Mouse (Mus musculus) neural tube, embryonic 14.5 days (tissue): ENCODE measurements around the gene Tnfrsf12a. TPM values are rescaled to one million over a fixed set of nuclear protein-coding genes. Genes with fewer than 3 reads are reported as not detected.

Experiments
- ATAC-seq: fragments of 200-750 bp; cut with Nextera tagmentation; 2 replicates; pipeline ENCODE4 v1.8.0; 2017; ENCODE audit warnings: low read depth, mild to moderate bottlenecking, moderate TSS enrichment, moderate library complexity
- H3K27ac ChIP-seq: fragments of 300-500 bp; sonication (generic); 2 replicates; pipeline ENCODE4 v1.5.1; 2014; ENCODE audit warnings: low read depth, mild to moderate bottlenecking, control low read depth, low read length, moderate library complexity, mixed read lengths
- H3K27me3 ChIP-seq: fragments of 300-500 bp; sonication (generic); 2 replicates; pipeline ENCODE4 v1.6.1; 2014; ENCODE audit warnings: low read length; ENCODE audit not compliant: control insufficient read depth, insufficient read depth
- H3K36me3 ChIP-seq: fragments of 300-500 bp; sonication (generic); 2 replicates; pipeline ENCODE4 v1.6.1; 2014; ENCODE audit warnings: low read length, mixed read lengths; ENCODE audit not compliant: control insufficient read depth, insufficient read depth
- H3K4me1 ChIP-seq: fragments of 300-500 bp; sonication (generic); 2 replicates; pipeline ENCODE4 v1.6.1; 2014; ENCODE audit warnings: low read length; ENCODE audit not compliant: control insufficient read depth, insufficient read depth
- H3K4me2 ChIP-seq: fragments of 300-500 bp; sonication (generic); 2 replicates; pipeline ENCODE4 v1.6.1; 2014; ENCODE audit warnings: mild to moderate bottlenecking, low read depth, low read length, control low read depth
- H3K4me3 ChIP-seq: fragments of 300-500 bp; sonication (generic); 2 replicates; pipeline ENCODE4 v1.5.1; 2014; ENCODE audit warnings: low read depth, low read length, control low read depth, mixed read lengths
- H3K9ac ChIP-seq: fragments of 300-500 bp; sonication (generic); replicated peaks from 2 replicates; pipeline ENCODE4 v1.6.1; 2014; ENCODE audit warnings: low read depth, mild to moderate bottlenecking, control low read depth, low read length, mixed read lengths
- H3K9me3 ChIP-seq: fragments of 300-500 bp; sonication (generic); 2 replicates; pipeline ENCODE4 v1.6.1; 2016; ENCODE audit warnings: low read length; ENCODE audit not compliant: control insufficient read depth
- WGBS: fragments of 180-500 bp; shearing (Covaris S2); extraction: QIAGEN DNeasy Blood & Tissue Kit; methylation state at CpG from one replicate; pipeline ENCODE4 v1.1.7; 2014; 5-methylcytosine and 5-hydroxymethylcytosine counted together
- polyA plus RNA-seq: library from polyadenylated mRNA; unstranded; fragments of >200 nt; fragmentation: Nextera tagmentation; extraction: Ambion mirVana; gene quantifications from 2 replicates; pipeline ENCODE4 v1.2.1, GENCODE M21; 2014

Gene Tnfrsf12a
- polyA plus RNA-seq, 1 experiment from 2014 or later: 2.6 TPM

GRCm38 (mm10) chr17:23675564-23676281 lies 1.5 kb downstream of the Tnfrsf12a start:
- ATAC-seq: no peak
- 10% methylated on average over 15 of the region's 15 CpGs for WGBS
- peaks cover 13% of the 10 kb centered on the region for H3K27me3 ChIP-seq

DNA sequence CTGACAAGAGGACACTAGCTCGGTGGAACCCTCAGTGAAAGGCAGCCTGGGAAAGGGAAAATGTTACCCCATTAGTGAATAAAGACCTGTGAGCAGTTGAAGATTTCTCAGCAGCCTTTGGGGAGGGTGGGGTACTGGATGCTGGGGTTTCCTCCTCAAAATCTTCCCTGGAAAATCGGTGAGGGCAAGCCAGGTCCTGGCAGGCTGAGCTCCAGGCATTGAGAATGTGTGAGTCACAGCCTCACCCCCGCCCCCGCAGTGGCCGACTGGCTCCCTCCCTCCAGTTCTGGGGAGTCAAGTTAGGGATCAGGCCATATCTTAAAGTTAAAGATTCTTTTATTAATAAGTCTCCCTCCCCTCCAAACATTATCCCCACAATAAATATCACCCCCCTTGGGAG lies 2.1 kb downstream of the Tnfrsf12a start:
- H3K4me2 ChIP-seq: no peak overlapping the region
- H3K27me3 ChIP-seq: peaks cover 9% of the 10 kb centered on the region
- H3K9ac ChIP-seq: no peak overlapping the region
- H3K4me1 ChIP-seq: peaks cover 10% of the 10 kb centered on the region; the same call in 1 of the 2 replicates
- H3K4me3 ChIP-seq: no peak overlapping the region
- no peaks in the 10 kb centered on the region for H3K36me3 ChIP-seq
- 38% methylated on average over 5 of the region's 5 CpGs for WGBS
- H3K27ac ChIP-seq: no peak overlapping the region
- no peak for ATAC-seq
- H3K9me3 ChIP-seq: no peaks in the 10 kb centered on the region

More at GRCm38 (mm10) chr17:23675564-23676281, 1.5 kb downstream of the Tnfrsf12a start:
- H3K4me1 ChIP-seq: peaks cover 10% of the 10 kb centered on the region; the same call in 1 of the 2 replicates
- H3K36me3 ChIP-seq: no peaks in the 10 kb centered on the region
- peak overlapping the region; percentile 82; the same call in 1 of the 2 replicates for H3K4me2 ChIP-seq
- H3K9ac ChIP-seq: no peak overlapping the region
- no peaks in the 10 kb centered on the region for H3K9me3 ChIP-seq
- H3K4me3 ChIP-seq: no peak overlapping the region; the same call in 1 of the 2 replicates
- no peak overlapping the region for H3K27ac ChIP-seq

DNA sequence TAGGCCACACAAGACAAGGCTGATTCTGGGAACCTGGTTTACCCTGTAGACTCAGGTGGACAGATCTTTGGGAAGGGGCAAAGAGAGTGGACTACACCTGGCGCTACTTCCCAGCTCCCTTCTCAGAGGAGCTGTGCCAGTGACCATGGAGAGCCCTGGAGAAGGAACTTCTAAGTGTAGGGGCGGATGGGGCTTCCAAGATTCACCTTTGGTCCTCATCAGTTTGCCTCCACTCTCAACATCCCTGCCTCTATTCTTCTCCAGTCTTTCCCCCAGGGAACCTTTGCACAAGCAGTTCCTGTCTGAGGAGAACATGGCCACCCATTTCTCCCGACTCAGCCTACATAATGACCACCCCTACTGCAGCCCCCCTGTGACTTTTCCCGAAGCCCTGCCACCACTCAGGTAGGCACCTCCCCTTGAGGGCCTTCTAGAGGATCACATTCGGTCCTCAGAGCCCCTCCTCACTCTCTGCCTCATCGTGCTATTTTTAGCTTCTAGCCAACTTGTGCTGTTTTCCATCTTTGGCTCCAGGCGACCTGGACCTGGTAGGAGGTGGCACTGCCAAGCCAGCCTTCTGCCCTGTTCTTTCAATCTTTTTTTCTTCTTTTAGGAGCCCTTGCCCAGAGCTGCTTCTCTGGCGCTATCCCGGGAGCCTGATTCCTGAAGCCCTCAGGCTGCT lies 2.9 kb downstream of the Tnfrsf12a start:
- peak; percentile 4; the same call in 1 of the 2 replicates for ATAC-seq
- no peaks in the 10 kb centered on the region for H3K36me3 ChIP-seq
- H3K27me3 ChIP-seq: peaks cover 9% of the 10 kb centered on the region
- peak overlapping the region; percentile 56 for H3K4me2 ChIP-seq
- WGBS: 44% methylated on average over 9 of the region's 9 CpGs
- peaks cover 10% of the 10 kb centered on the region; the same call in 1 of the 2 replicates for H3K4me1 ChIP-seq
- H3K4me3 ChIP-seq: peak overlapping the region; percentile 59
- peak overlapping the region; percentile 69 for H3K9ac ChIP-seq
- no peak overlapping the region for H3K27ac ChIP-seq
- H3K9me3 ChIP-seq: no peaks in the 10 kb centered on the region

DNA sequence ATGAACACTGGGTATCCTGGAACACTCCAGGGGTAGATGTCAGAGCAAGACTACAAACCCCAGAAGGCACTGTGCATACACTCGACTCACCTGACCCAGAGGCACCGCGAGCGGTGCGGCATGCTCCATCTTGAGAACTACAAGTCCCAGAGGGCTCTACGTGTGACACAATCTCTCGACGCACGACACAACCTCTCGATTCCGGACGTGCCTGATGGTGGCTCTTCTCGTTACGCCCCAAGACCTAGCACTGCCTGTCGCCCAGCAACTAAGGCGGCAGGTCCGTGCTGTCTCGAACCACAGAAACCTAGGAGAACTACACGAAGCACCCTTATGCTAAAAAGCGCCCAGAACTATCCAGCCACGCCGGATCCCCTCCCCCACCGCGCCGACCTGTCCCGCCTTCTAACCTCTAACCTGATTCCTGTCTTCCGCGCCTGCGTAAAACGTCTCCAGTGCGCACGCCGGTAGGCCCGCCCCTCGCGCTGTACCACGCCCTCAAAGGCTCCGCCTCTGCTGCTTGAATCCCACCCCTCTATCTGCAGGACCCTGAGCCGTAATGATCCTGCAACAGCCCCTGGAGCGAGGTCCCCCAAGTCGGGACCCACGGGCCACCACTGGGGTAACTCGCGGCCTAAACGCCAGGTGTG lies 3.7 kb downstream of the Tnfrsf12a start, which contains the start of the genes Hcfc1r1 and Thoc6:
TSS of gene Hcfc1r1 (plus strand) at position 173 of the 650 bp plus-strand sequence.
TSS of gene Thoc6 (minus strand) at position 459 of the 650 bp plus-strand sequence.
- H3K4me1 ChIP-seq: peaks cover 10% of the 10 kb centered on the region; the same call in 1 of the 2 replicates
- under 1% methylated on average over 44 of the region's 45 CpGs for WGBS

DNA sequence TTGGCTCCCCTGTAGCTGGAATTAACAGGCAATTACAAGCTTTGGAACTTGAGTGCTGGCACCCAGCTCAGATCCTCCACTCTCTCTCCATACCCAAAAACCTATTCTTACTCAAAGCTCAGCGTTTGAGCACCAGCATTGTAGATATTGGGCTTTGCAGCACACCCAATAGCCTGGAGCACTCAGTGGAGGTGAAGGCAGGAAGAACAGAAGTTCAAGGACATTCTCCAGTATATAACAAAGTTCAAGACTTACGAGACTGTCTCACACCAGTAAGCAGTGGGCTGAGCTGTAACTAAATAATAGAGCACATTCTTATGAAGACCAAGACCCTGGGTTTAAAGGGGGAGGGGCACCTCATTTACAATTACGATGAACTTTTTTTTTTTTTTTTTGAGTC lies 4.5 kb downstream of the Tnfrsf12a start:
- H3K9ac ChIP-seq: no peak overlapping the region
- peak overlapping the region; percentile 56 for H3K4me2 ChIP-seq
- peak overlapping the region; percentile 59 for H3K4me3 ChIP-seq
- peaks cover 10% of the 10 kb centered on the region; the same call in 1 of the 2 replicates for H3K4me1 ChIP-seq
- no peak for ATAC-seq
- peaks cover 5% of the 10 kb centered on the region; the same call in 1 of the 2 replicates for H3K36me3 ChIP-seq
- WGBS: 72% methylated on average over 3 of the region's 3 CpGs
- no peaks in the 10 kb centered on the region for H3K9me3 ChIP-seq
- H3K27me3 ChIP-seq: peaks cover 4% of the 10 kb centered on the region; the same call in 1 of the 2 replicates
- H3K27ac ChIP-seq: no peak overlapping the region

More for the DNA sequence above, 3.7 kb downstream of the Tnfrsf12a start, which contains the start of the genes Hcfc1r1 and Thoc6:
- H3K27ac ChIP-seq: peak within 1 kb of the TSS; percentile 89
- H3K9me3 ChIP-seq: no peaks in the 10 kb centered on the region
- peak within 1 kb of the TSS; percentile 56 for H3K4me2 ChIP-seq
- peak within 1 kb of the TSS; percentile 69 for H3K9ac ChIP-seq
- peaks cover 5% of the 10 kb centered on the region; the same call in 1 of the 2 replicates for H3K36me3 ChIP-seq
- peaks cover 4% of the 10 kb centered on the region; the same call in 1 of the 2 replicates for H3K27me3 ChIP-seq
- peak within 1 kb of the TSS; percentile 59 for H3K4me3 ChIP-seq
- ATAC-seq: peak; percentile 96

DNA sequence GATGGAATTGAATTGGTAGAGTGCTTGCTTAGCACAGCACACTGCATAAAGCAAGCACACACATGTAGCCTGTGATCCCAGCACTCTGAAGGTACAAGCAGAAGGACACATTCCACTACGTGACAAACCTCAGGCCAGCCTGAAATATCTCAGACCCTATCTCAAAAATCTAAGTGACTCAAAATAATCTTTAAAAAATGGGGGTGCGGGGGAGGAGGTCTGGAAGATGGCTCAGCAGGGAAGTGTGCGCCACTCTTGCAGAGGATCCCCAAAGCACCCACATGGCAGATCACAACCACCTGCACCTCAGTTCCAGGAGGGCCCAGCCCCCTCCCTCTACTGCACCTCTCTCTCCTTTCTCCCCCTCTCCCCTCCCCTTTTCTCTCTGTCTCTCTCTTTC lies 5.7 kb downstream of the Tnfrsf12a start:
- no peak overlapping the region for H3K4me2 ChIP-seq
- H3K9me3 ChIP-seq: no peaks in the 10 kb centered on the region
- H3K4me3 ChIP-seq: no peak overlapping the region
- H3K27me3 ChIP-seq: peaks cover 4% of the 10 kb centered on the region; the same call in 1 of the 2 replicates
- H3K36me3 ChIP-seq: peaks cover 5% of the 10 kb centered on the region; the same call in 1 of the 2 replicates
- H3K4me1 ChIP-seq: peaks cover 6% of the 10 kb centered on the region; the same call in 1 of the 2 replicates
- ATAC-seq: no peak
- WGBS: 95% methylated on average over 3 of the region's 3 CpGs
- H3K27ac ChIP-seq: no peak overlapping the region
- no peak overlapping the region for H3K9ac ChIP-seq

- no peak overlapping the region for H3K4me2 ChIP-seq
- H3K9me3 ChIP-seq: no peaks in the 10 kb centered on the region
- H3K4me3 ChIP-seq: no peak overlapping the region
- ATAC-seq: no peak
- H3K36me3 ChIP-seq: peaks cover 5% of the 10 kb centered on the region; the same call in 1 of the 2 replicates
- H3K27ac ChIP-seq: no peak overlapping the region
- no peak overlapping the region for H3K9ac ChIP-seq
- H3K27me3 ChIP-seq: no peaks in the 10 kb centered on the region
- 93% methylated on average over 7 of the region's 7 CpGs for WGBS
- no peaks in the 10 kb centered on the region; the same call in 1 of the 2 replicates for H3K4me1 ChIP-seq
These were observed 6.7 kb downstream of the Tnfrsf12a start for GRCm38 (mm10) chr17:23670516-23671074.

- Histone ChIP-seq H3K27ac (no peak overlapping the region), H3K4me3 (no peak overlapping the region), H3K36me3 (peaks cover 5% of the 10 kb centered on the region; the same call in 1 of the 2 replicates), H3K4me1 (no peaks in the 10 kb centered on the region), H3K27me3 (peaks cover 8% of the 10 kb centered on the region), H3K4me2 (no peak overlapping the region), H3K9me3 (no peaks in the 10 kb centered on the region), H3K9ac (no peak overlapping the region)
- ATAC-seq: no peak
- WGBS: 87% methylated on average over 14 of the region's 14 CpGs
These were observed 11.8 kb downstream of the Tnfrsf12a start for GRCm38 (mm10) chr17:23665511-23665910.
